Mouse (Mus musculus) T-cell, adult 2 months (primary cell): ENCODE measurements around the gene Irx2.

Experiments used
- DNase-seq: peaks from one replicate; pipeline ENCODE4 v3.0.0; 2022; ENCODE audit warnings: low spot score

The Irx2 gene

GRCm38 (mm10) chr13:72636331-72636851, 7.8 kb downstream of the Irx2 start:
- DNase-seq, result no peak

- DNase-seq, result no peak
These were observed 8.9 kb downstream of the Irx2 start for GRCm38 (mm10) chr13:72637536-72637935.

DNA sequence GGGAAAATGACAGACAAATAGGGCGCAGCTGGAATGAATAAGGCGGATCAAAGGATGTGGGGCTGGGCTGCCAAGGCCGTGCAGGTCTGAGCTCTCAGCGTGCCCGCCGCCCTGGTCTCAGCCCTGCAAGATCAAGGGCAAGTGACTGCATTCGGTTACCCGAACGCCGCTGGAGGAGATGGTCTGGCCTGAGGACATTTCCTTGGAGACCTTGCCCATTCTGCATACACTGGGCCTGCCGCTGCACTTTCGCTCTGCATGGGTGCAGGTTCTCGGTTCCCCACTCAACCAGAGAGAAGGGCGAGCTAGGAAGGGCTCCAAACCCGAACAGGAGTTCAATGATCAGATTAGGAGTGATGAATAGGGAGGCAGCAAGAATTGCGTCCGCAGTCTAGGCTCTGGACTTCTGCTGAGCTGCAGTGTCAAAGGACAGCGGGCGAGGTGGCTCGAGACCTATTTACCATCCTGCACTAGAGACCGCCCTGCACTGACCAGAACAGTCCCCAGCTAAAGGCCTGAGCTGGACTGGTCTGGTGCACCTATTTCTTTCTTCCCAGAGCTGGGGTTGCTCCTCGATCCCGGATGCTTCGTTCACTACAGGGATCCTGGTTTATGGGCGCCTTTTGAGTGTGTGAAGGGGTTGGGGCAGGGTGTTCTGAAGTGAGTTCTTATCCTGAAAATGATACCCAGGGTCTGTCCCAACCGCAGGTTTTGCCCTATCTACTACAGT, 9.9 kb downstream of the Irx2 start:
- DNase-seq, result no peak

DNA sequence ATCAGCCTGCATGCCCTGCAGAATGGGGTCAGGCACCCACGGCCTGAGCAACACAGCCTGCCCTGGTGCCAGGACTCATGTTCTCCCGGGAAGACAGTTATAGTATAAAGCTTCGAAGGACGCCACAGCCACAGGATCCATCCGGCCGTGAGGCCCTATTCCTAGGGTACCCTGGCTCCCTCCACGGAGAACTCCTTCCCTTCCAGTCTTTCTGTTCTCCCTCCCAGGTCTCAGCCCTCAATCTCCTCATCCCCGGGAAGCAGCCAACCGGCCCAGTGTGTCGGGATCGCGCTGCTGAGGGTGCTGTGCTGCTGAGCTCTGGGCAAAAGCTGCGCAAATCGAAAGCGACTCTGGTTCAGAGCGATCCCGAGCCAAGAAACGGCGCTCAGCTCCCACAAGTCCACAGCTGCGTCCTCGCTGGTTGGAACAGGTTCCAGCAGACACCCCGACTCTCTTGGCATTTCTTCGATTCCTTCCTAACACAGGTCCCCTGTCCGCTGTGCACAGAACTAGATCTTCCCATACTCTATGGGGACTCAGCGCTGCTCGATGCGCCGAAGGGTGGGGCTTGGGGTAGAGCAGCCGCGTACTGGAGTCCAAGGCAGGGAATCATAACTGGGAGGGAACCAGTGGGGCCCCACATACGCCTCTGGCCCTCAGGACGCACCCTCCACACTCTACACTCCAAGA, 11.0 kb downstream of the Irx2 start:
- no peak for DNase-seq

- DNase-seq, result no peak
These were observed 11.5 kb downstream of the Irx2 start for GRCm38 (mm10) chr13:72640131-72640521.

- DNase-seq, result no peak
These were observed 27.8 kb downstream of the Irx2 start for GRCm38 (mm10) chr13:72656447-72656846.

DNA sequence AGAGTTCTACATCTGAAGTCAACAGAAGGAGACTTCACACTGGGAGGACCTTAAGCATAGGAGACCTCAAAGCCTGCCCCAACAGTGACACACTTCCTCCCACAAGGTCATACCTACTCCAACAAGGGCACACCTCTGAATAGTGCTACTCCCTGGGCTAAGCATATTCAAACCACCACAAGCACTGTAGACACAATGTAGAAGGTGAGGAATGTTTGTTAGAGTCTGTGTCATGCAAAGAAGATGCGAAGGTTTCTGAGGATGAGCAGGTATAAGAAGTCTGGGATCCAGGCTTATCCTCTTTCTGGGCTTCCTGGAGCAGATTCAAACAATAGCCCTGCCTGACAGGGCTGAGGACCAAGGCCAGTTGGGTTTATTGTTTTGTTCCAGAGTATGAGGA, 47.2 kb downstream of the Irx2 start:
- DNase-seq, result no peak
